Mouse (Mus musculus): ENCODE measurements around the gene Hspa12a. TPM values are rescaled to one million over a fixed set of nuclear protein-coding genes. Genes with fewer than 3 reads are reported as not detected.

The Hspa12a gene
- total RNA-seq (2014; fragmentation: Nextera tagmentation) (not detected in 2 replicates), total RNA-seq (2017) (0.58 and 1.3 TPM in 2 replicates), polyA plus RNA-seq (2012) (not detected in 2 replicates)

DNA sequence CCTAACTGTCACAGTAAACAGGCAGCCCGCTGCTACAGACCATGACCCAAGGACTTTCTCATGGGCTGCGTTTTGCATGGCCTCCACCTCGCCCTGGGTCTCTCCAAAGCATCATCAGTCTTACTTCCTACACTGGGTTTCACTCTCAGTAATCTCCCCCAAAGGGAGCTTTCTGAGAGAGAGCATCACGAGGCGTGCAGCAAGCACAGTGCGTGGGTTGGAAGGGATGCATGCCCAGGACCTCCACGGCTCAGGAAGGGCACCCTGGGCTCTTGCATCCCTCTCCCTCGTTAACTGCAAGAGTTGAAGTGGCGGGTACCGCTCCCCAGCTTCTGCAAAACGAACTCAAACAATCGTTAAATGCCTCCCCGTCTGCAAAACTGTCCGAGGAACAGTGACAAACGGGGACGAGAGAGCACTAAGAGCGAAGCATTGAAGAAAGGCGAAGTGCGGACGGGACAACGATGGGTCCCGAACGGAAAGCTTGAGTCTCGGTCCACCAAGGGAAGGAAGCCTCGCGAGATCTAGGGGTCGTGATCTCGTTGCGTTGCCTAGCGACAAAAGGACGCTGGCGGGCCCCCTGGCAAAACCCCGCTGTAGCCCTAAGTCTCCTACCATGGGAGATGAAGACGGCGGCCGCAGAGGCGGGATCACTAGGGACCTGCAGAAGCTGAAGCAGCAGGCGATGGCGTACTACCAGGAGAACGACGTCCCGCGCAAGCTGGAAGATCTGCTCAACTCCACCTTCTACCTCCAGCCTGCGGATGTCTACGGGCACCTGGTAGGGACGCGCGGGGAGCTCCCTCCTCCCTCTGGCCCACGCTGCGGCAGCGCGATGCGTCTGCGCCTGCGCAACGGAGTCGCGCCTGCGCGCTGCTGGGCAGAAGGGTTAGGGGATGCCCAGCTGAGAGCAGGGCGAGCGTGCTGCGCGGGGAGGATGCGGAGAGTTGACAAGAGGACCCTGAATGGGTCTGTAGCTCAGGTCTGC is at the start of gene Hspa12a, which contains the start of gene Eno4:
Gene Hspa12a (minus strand): TSS at position 814 of the 988 bp plus-strand sequence.
Gene Eno4 (plus strand): TSS at position 585 of the 988 bp plus-strand sequence.
- DNase-seq (ENCODE audit: low spot score) = peak; percentile 91

GRCm38 (mm10) chr19:58981571-58981970 is 38.1 kb upstream of the Hspa12a start:
- H3K4me3 ChIP-seq (ENCODE audit: low read depth, low read length) = no peak overlapping the region
- no peaks in the 10 kb centered on the region for H3K36me3 ChIP-seq (replicated peaks)
- H3K9me3 ChIP-seq (replicated peaks) = no peaks in the 10 kb centered on the region
- TF ChIP-seq GATA1 (IDR thresholded peaks at IDR 0.05; ENCODE audit: borderline replicate concordance, low read length) (no peak), POLR2AphosphoS5 (IDR thresholded peaks at IDR 0.05; ENCODE audit: insufficient replicate concordance, low read depth, low read length) (no peak), CTCF (IDR thresholded peaks at IDR 0.05; ENCODE audit: low read depth, low read length) (no peak), TAL1 (conservative IDR thresholded peaks at IDR 0.05; ENCODE audit: low read depth, low read length) (no peak), GATA2 (IDR thresholded peaks at IDR 0.05; ENCODE audit: borderline replicate concordance, low read depth, low read length) (no peak)
- H3K27me3 ChIP-seq (ENCODE audit: insufficient read depth, low read length) = peaks cover 3% of the 10 kb centered on the region; the same call in 1 of the 2 replicates
- H3K4me1 ChIP-seq (ENCODE audit: insufficient read depth, low read depth, low read length) = peaks cover 23% of the 10 kb centered on the region
- ATAC-seq (ENCODE audit: extremely low read depth, insufficient number of reproducible peaks, low FRiP score, poor library complexity, severe bottlenecking) (no peak), DNase-seq (ENCODE audit: low spot score) (no peak)

More for the DNA sequence above, at the start of gene Hspa12a, which contains the start of gene Eno4:
- H3K4me3 ChIP-seq (ENCODE audit: low read depth, low read length) = peak within 1 kb of the TSS; percentile 76
- peaks cover 36% of the 10 kb centered on the region for H3K4me1 ChIP-seq (ENCODE audit: insufficient read depth, low read depth, low read length)
- H3K9me3 ChIP-seq (replicated peaks) = no peaks in the 10 kb centered on the region
- peak; percentile 91 for ATAC-seq (ENCODE audit: extremely low read depth, insufficient number of reproducible peaks, low FRiP score, poor library complexity, severe bottlenecking)
- H3K36me3 ChIP-seq (replicated peaks) = no peaks in the 10 kb centered on the region
- no peaks in the 10 kb centered on the region for H3K27me3 ChIP-seq (ENCODE audit: insufficient read depth, low read length)
- TF ChIP-seq GATA1 (IDR thresholded peaks at IDR 0.05; ENCODE audit: borderline replicate concordance, low read length) = no peak
- TF ChIP-seq GATA2 (IDR thresholded peaks at IDR 0.05; ENCODE audit: borderline replicate concordance, low read depth, low read length) = no peak
- TF ChIP-seq TAL1 (conservative IDR thresholded peaks at IDR 0.05; ENCODE audit: low read depth, low read length) = no peak
- TF ChIP-seq CTCF (IDR thresholded peaks at IDR 0.05; ENCODE audit: low read depth, low read length) = no peak
- no peak for TF ChIP-seq POLR2AphosphoS5 (IDR thresholded peaks at IDR 0.05; ENCODE audit: insufficient replicate concordance, low read depth, low read length)

DNA sequence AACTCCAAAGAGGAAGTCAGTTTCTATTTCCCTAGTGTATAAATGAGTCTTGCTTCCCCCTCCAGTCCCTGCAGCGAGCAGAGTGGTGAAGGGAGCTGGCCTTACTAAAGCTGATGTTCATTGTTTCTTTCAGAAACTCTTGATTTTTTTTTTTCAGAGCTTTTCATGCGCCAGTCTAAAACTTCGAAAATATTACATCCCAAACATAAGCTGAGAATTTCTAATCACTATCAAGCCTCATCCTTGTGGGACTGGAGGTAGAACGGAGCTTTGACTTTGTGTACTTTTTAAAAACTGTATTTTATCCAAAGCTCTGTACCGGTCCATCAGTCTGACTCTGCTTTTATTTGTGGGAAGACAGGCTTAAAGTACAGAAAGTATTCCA is 36.6 kb upstream of the Hspa12a start:
- Histone ChIP-seq H3K27me3 (ENCODE audit: insufficient read depth, low read length) (peaks cover 4% of the 10 kb centered on the region; the same call in 1 of the 2 replicates), H3K36me3 (replicated peaks) (no peaks in the 10 kb centered on the region), H3K4me1 (ENCODE audit: insufficient read depth, low read depth, low read length) (peaks cover 23% of the 10 kb centered on the region), H3K4me3 (ENCODE audit: low read depth, low read length) (no peak overlapping the region), H3K9me3 (replicated peaks) (no peaks in the 10 kb centered on the region)
- TF ChIP-seq GATA1 (IDR thresholded peaks at IDR 0.05; ENCODE audit: borderline replicate concordance, low read length) = no peak
- no peak for TF ChIP-seq TAL1 (conservative IDR thresholded peaks at IDR 0.05; ENCODE audit: low read depth, low read length)
- TF ChIP-seq CTCF (IDR thresholded peaks at IDR 0.05; ENCODE audit: low read depth, low read length) = no peak
- TF ChIP-seq GATA2 (IDR thresholded peaks at IDR 0.05; ENCODE audit: borderline replicate concordance, low read depth, low read length) = no peak
- no peak for TF ChIP-seq POLR2AphosphoS5 (IDR thresholded peaks at IDR 0.05; ENCODE audit: insufficient replicate concordance, low read depth, low read length)
- no peak for DNase-seq (ENCODE audit: low spot score)
- no peak for ATAC-seq (ENCODE audit: extremely low read depth, insufficient number of reproducible peaks, low FRiP score, poor library complexity, severe bottlenecking)

DNA sequence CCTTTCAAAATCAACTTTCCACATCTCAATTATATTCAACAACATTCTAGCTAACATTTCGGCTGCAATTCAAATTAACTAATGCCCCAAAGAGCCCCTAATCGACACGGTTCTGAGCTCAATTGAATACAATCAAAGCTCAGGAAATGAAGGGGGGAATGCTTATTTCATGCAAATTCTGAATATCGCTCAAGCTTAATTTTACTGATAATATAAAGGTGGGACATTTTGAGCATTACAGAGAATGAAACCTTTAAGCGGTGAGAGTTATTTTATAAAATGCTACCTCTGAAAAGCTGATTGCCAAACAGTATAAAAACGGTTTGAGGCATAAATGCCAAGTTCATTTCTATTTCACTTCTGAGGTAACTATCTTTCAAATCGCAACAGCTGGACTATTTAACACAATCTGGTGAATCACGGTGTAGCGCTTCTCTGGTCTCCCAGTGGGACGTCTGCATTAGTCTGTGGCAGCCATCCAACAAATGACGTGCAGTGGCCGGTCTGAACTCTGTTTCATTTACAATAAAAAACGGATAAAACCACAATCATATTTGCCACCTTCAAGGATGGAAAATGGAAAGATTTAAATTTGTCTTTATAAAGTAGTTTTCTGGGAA is 36.1 kb upstream of the Hspa12a start:
- ATAC-seq (ENCODE audit: extremely low read depth, insufficient number of reproducible peaks, low FRiP score, poor library complexity, severe bottlenecking) (no peak), DNase-seq (ENCODE audit: low spot score) (no peak)
- no peaks in the 10 kb centered on the region for H3K9me3 ChIP-seq (replicated peaks)
- no peak for TF ChIP-seq TAL1 (conservative IDR thresholded peaks at IDR 0.05; ENCODE audit: low read depth, low read length)
- no peak for TF ChIP-seq GATA1 (IDR thresholded peaks at IDR 0.05; ENCODE audit: borderline replicate concordance, low read length)
- no peak for TF ChIP-seq CTCF (IDR thresholded peaks at IDR 0.05; ENCODE audit: low read depth, low read length)
- TF ChIP-seq GATA2 (IDR thresholded peaks at IDR 0.05; ENCODE audit: borderline replicate concordance, low read depth, low read length) = no peak
- no peak for TF ChIP-seq POLR2AphosphoS5 (IDR thresholded peaks at IDR 0.05; ENCODE audit: insufficient replicate concordance, low read depth, low read length)
- peaks cover 23% of the 10 kb centered on the region for H3K4me1 ChIP-seq (ENCODE audit: insufficient read depth, low read depth, low read length)
- no peak overlapping the region; the same call in 1 of the 2 replicates for H3K4me3 ChIP-seq (ENCODE audit: low read depth, low read length)
- H3K36me3 ChIP-seq (replicated peaks) = no peaks in the 10 kb centered on the region
- peaks cover 4% of the 10 kb centered on the region; the same call in 1 of the 2 replicates for H3K27me3 ChIP-seq (ENCODE audit: insufficient read depth, low read length)

DNA sequence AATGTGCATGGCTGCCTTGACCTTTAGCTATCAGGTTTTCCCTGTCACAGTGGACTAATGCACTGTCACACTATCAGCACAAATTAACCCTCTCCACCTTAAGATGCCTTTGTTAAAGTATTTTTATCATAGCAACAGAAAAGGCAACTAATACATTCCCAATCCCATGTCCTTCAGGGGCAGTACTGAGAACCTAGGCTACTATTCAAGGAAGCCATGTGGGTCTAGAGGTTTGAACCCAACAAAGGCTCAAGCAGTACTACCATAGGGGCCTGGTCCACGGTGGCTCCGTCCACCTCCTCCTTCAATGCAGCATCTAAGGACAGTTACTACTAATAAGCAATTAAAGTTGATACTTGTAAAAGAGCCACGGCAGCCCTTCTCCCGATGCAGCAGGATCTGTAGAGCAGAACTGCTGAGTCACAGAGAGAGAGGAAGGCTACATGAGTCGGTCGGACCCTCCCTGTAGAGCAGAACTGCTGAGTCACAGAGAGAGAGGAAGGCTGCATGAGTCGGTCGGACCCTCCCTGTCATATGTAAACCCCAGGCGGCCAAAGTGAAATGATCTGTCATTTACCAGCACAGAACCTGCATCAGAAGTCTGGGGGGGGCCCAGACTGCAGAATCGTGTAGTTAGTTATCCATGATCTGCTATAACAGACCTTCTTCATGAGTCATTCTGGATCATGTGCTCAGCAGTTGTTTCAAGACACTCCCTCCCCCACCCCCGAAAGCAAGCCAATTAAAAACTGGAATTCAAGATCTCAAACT is 35.1 kb upstream of the Hspa12a start:
- no peak for TF ChIP-seq GATA1 (IDR thresholded peaks at IDR 0.05; ENCODE audit: borderline replicate concordance, low read length)
- no peak for TF ChIP-seq TAL1 (conservative IDR thresholded peaks at IDR 0.05; ENCODE audit: low read depth, low read length)
- no peak for TF ChIP-seq GATA2 (IDR thresholded peaks at IDR 0.05; ENCODE audit: borderline replicate concordance, low read depth, low read length)
- TF ChIP-seq POLR2AphosphoS5 (IDR thresholded peaks at IDR 0.05; ENCODE audit: insufficient replicate concordance, low read depth, low read length) = no peak
- TF ChIP-seq CTCF (IDR thresholded peaks at IDR 0.05; ENCODE audit: low read depth, low read length) = no peak
- Histone ChIP-seq H3K4me1 (ENCODE audit: insufficient read depth, low read depth, low read length) (peaks cover 23% of the 10 kb centered on the region), H3K27me3 (ENCODE audit: insufficient read depth, low read length) (peaks cover 4% of the 10 kb centered on the region; the same call in 1 of the 2 replicates), H3K9me3 (replicated peaks) (no peaks in the 10 kb centered on the region), H3K4me3 (ENCODE audit: low read depth, low read length) (peak overlapping the region; percentile 40; the same call in 1 of the 2 replicates), H3K36me3 (replicated peaks) (no peaks in the 10 kb centered on the region)
- peak; percentile 68 for DNase-seq (ENCODE audit: low spot score)
- peak; percentile 90 for ATAC-seq (ENCODE audit: extremely low read depth, insufficient number of reproducible peaks, low FRiP score, poor library complexity, severe bottlenecking)

Data from G1E (cell line).